Mouse (Mus musculus) spleen, adult 18-20 months (tissue): Measurements from ENCODE around the gene Tubgcp2.

ENCODE experiments used
- DNase-seq, 2 experiments: peaks; one replicate each; pipeline ENCODE4 v3.0.0; 2022; ENCODE audit warnings: mixed read lengths in 2 of 2

The Tubgcp2 gene

GRCm38 (mm10) chr7:140047811-140048311 lies 11.4 kb upstream of the Tubgcp2 start:
- DNase-seq: no peak

GRCm38 (mm10) chr7:140045546-140045945 lies 9.1 kb upstream of the Tubgcp2 start:
- DNase-seq: no peak

GRCm38 (mm10) chr7:140042728-140043127 lies 6.3 kb upstream of the Tubgcp2 start:
- no peak for DNase-seq

GRCm38 (mm10) chr7:140037171-140037555 lies 694 bp upstream of the Tubgcp2 start:
- no peak for DNase-seq

- no peak for DNase-seq
These were observed 1.0 kb downstream of the Tubgcp2 start for GRCm38 (mm10) chr7:140035456-140035855.

- DNase-seq: no peak
These were observed 3.1 kb downstream of the Tubgcp2 start for GRCm38 (mm10) chr7:140033386-140033785.

GRCm38 (mm10) chr7:140032366-140032765 lies 4.1 kb downstream of the Tubgcp2 start:
- DNase-seq: no peak

GRCm38 (mm10) chr7:140031771-140032170 lies 4.7 kb downstream of the Tubgcp2 start:
- no peak for DNase-seq

- no peak for DNase-seq
These were observed 25.1 kb downstream of the Tubgcp2 start for GRCm38 (mm10) chr7:140011336-140011735.

GRCm38 (mm10) chr7:140007781-140008180 lies 28.7 kb downstream of the Tubgcp2 start:
- DNase-seq: no peak

GRCm38 (mm10) chr7:140006861-140007611 lies 29.4 kb downstream of the Tubgcp2 start:
- DNase-seq: no peak

GRCm38 (mm10) chr7:140004666-140005065 lies 31.8 kb downstream of the Tubgcp2 start:
- no peak for DNase-seq

- DNase-seq: no peak
These were observed 35.3 kb downstream of the Tubgcp2 start for GRCm38 (mm10) chr7:140001086-140001740.

- DNase-seq: no peak
These were observed 37.6 kb downstream of the Tubgcp2 start for GRCm38 (mm10) chr7:139998691-139999350.

- DNase-seq: peak; percentile 13 to 65
These were observed 41.8 kb downstream of the Tubgcp2 start for GRCm38 (mm10) chr7:139994676-139995075.

- no peak for DNase-seq
These were observed 42.3 kb downstream of the Tubgcp2 start for GRCm38 (mm10) chr7:139994202-139994601.

GRCm38 (mm10) chr7:139993532-139993931 lies 42.9 kb downstream of the Tubgcp2 start:
- DNase-seq: no peak

- DNase-seq: peak in 1 of 2 experiments; percentile 14
These were observed 44.1 kb downstream of the Tubgcp2 start, which contains the start of gene Adam8 for GRCm38 (mm10) chr7:139992406-139992805. TSS of gene Adam8 (minus strand) at chr7:139992562.

- DNase-seq: peak in 1 of 2 experiments; percentile 3
These were observed 45.5 kb downstream of the Tubgcp2 start for GRCm38 (mm10) chr7:139990864-139991394.

GRCm38 (mm10) chr7:139988272-139988671 lies 48.2 kb downstream of the Tubgcp2 start:
- no peak for DNase-seq

- no peak for DNase-seq
These were observed 52.0 kb downstream of the Tubgcp2 start for GRCm38 (mm10) chr7:139984505-139984904.

- DNase-seq: no peak
These were observed 54.4 kb downstream of the Tubgcp2 start for GRCm38 (mm10) chr7:139982058-139982457.

- no peak for DNase-seq
These were observed 55.7 kb downstream of the Tubgcp2 start for GRCm38 (mm10) chr7:139980778-139981177.
